18 mouse cellular contexts compared by ENCODE assay signal in genomic region chr2:128188461-128188860, GRCm38 (mm10).
"Had no signal": no experiment of that assay in that cellular context is flagged by ENCODE, and none has a peak within 500 bp of the region (broad histone marks: within the 10 kb centered on the region; RNA-seq: fewer than 3 reads in every experiment).

No protein-coding gene starts in this region.

- H3K27ac ChIP-seq: midbrain, embryonic 10.5 days; midbrain, embryonic 12.5 days; neural tube, embryonic 13.5 days; neural tube, embryonic 15.5 days had no signal

- H3K36me3 ChIP-seq: midbrain, embryonic 10.5 days; midbrain, embryonic 12.5 days; neural tube, embryonic 13.5 days; neural tube, embryonic 15.5 days had no signal

- H3K27me3 ChIP-seq: midbrain, embryonic 12.5 days; neural tube, embryonic 13.5 days; neural tube, embryonic 15.5 days had no signal

- H3K4me1 ChIP-seq: midbrain, embryonic 10.5 days; midbrain, embryonic 12.5 days; neural tube, embryonic 13.5 days; neural tube, embryonic 15.5 days had no signal

- H3K9me3 ChIP-seq: midbrain, embryonic 10.5 days; midbrain, embryonic 12.5 days; neural tube, embryonic 13.5 days; neural tube, embryonic 15.5 days had no signal

- H3K9ac ChIP-seq: lung, embryonic 14.5 days; midbrain, embryonic 12.5 days; neural tube, embryonic 13.5 days; neural tube, embryonic 15.5 days had no signal

- ATAC-seq: midbrain, embryonic 16.5 days had no signal

- H3K4me2 ChIP-seq: lung, embryonic 14.5 days; midbrain, embryonic 12.5 days; neural tube, embryonic 13.5 days; neural tube, embryonic 15.5 days had no signal

- DNase-seq: lung, embryonic 14.5 days; lung, postnatal 10 days; lung, postnatal 4 days; midbrain, embryonic 14.5 days; retina, postnatal 1 day; right cerebral cortex, adult 18-20 months; right cerebral cortex, postnatal 25 days; right cerebral cortex, postnatal 4 days; spleen, adult 18-20 months; thymus, adult 18-20 months; thymus, postnatal 14 days; thymus, postnatal 36 days had no signal

- H3K4me3 ChIP-seq: midbrain, embryonic 10.5 days; midbrain, embryonic 12.5 days; myocyte; neural tube, embryonic 13.5 days; neural tube, embryonic 15.5 days had no signal
